Mouse (Mus musculus) embryonic facial prominence, embryonic 10.5 days (tissue): ENCODE results near the gene BC016579. TPM values are rescaled to one million over a fixed set of nuclear protein-coding genes. Genes with fewer than 3 reads are reported as not detected.

Source experiments
- DNase-seq: peaks from one replicate; pipeline ENCODE4 v3.0.0-alpha.2; 2017; ENCODE audit warnings: low spot score
- H3K27ac ChIP-seq: fragments of 300-500 bp; sonication (generic); replicated peaks from 2 replicates; pipeline ENCODE4 v1.5.1; 2016; ENCODE audit warnings: mild to moderate bottlenecking
- H3K27me3 ChIP-seq: fragments of 300-500 bp; sonication (generic); replicated peaks from 2 replicates; pipeline ENCODE4 v1.6.1; 2016; ENCODE audit warnings: low read depth, mild to moderate bottlenecking; ENCODE audit not compliant: poor library complexity, severe bottlenecking
- H3K36me3 ChIP-seq: fragments of 300-500 bp; sonication (generic); replicated peaks from 2 replicates; pipeline ENCODE4 v1.6.1; 2016; ENCODE audit warnings: mild to moderate bottlenecking, moderate library complexity
- H3K4me1 ChIP-seq: fragments of 300-500 bp; sonication (generic); 2 replicates; pipeline ENCODE4 v1.6.1; 2016
- H3K4me3 ChIP-seq: fragments of 300-500 bp; sonication (generic); 2 replicates; pipeline ENCODE4 v1.5.1; 2016; ENCODE audit warnings: mild to moderate bottlenecking, moderate library complexity
- H3K9me3 ChIP-seq: fragments of 300-500 bp; sonication (generic); 2 replicates; pipeline ENCODE4 v1.6.1; 2016; ENCODE audit warnings: mild to moderate bottlenecking
- WGBS: fragments of 180-500 bp; shearing (Covaris S2); methylation state at CpG from one replicate; pipeline ENCODE4 v1.1.7; 2016; 5-methylcytosine and 5-hydroxymethylcytosine counted together
- polyA plus RNA-seq: library from polyadenylated mRNA; unstranded; fragments of >200 nt; fragmentation: Nextera tagmentation; extraction: Ambion mirVana; gene quantifications from 2 replicates; pipeline ENCODE4 v1.2.1, GENCODE M21; 2016

The BC016579 gene
- polyA plus RNA-seq, 1 experiment from 2014 or later: 0.09 TPM

DNA sequence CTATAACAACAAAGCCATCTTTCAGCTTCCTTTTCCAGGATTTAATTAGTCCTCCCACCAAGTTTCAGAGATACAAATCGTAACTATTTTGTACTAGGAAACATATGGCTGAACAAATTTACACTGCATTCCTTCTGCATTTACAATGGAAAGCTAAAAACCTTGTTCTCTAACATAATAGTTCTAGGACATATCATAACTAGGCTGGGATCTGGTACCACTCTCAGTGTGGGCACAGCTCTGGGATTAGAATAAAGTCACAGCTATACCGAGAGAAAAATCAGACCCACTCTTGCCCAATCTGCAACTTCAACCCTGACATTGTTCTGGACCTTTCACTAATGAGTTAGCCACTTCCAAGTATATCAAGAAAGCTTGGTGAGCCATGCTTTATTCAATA, 18.0 kb downstream of the BC016579 start:
- Histone ChIP-seq H3K27me3 (no peaks in the 10 kb centered on the region), H3K9me3 (no peaks in the 10 kb centered on the region), H3K4me3 (no peak overlapping the region), H3K27ac (no peak overlapping the region), H3K36me3 (no peaks in the 10 kb centered on the region), H3K4me1 (no peaks in the 10 kb centered on the region)
- no peak for DNase-seq
- 82% methylated on average over 2 of the region's 2 CpGs for WGBS

DNA sequence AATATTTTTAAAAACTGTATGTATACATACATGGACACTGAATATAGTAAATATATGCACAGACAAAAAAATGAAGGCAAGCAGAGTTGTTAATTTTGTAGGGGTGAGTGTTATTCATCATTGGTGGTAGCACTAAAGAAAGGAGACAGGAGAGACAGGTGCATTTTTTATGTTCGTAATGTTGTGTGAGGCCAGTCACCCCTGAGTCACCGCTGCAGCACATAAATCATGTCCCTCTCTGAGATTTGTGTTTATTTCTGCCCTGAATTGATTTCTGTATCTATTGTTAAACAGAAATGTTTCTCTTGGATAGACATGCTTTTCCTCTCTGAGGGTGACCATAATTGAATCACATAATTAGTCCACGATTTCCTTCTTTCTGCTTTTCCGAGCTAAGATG, 21.4 kb downstream of the BC016579 start:
- 87% methylated on average over 4 of the region's 4 CpGs for WGBS
- Histone ChIP-seq H3K27ac (no peak overlapping the region), H3K4me1 (no peaks in the 10 kb centered on the region), H3K36me3 (no peaks in the 10 kb centered on the region), H3K4me3 (no peak overlapping the region), H3K27me3 (no peaks in the 10 kb centered on the region), H3K9me3 (no peaks in the 10 kb centered on the region)
- DNase-seq: no peak

DNA sequence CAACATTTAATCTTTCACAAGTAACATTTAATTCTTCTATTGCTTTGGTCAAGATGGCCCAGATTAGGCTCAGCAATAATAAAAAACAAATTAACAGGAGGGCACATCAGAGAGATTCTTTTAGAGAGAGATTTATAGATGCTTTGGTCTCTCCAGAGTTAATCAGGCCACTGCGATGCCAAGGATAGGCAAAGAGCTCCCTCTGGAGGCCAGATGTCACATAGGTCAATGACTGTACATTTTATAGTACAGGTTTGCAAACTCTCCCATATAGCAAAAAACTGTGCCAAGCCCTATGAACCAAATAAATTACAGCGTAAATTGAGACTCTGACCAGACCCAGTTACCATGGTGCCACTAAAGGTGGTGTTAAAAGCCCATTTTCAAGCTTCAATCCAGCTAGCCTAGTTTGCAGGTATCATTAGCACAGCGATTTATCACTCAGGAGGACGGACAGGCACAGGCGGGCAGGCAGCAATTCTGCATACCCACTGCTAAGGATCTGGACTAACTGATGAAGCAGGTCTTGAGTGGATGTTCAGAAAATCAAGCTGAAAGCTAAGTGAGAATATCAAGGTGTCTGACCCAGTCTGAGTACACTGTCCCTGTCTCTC, 23.4 kb downstream of the BC016579 start:
- Histone ChIP-seq H3K9me3 (no peaks in the 10 kb centered on the region), H3K27ac (no peak overlapping the region), H3K27me3 (no peaks in the 10 kb centered on the region), H3K4me1 (no peaks in the 10 kb centered on the region), H3K36me3 (no peaks in the 10 kb centered on the region), H3K4me3 (no peak overlapping the region)
- 62% methylated on average over 5 of the region's 5 CpGs for WGBS
- DNase-seq: peak; percentile 63

DNA sequence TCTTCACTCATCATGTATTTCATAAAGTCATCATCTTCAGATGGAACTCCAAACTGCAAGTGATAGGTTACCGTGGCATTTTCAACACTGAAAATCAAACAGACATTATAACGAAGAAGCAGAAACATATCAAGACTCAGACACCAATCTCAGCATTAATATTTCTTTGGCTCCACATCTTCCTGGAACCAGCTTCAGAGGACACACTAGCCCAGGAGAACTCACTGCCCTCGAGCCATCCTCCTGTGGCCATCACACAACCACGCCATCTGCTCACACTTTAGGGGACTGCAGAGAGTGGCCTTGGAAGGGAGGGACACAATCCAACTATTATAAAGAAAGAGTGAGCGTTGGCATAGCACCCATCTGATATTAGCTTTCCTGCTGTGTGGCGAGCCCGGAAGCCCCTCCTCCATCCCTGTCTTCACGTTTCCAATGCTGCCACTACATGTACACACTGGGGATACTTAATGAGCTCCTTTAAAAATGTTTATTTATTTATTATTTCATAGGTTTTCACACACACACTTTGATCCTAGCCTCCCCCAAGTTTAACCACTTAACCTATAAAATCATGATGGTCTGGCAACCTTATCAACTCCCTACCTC, 24.3 kb downstream of the BC016579 start:
- DNase-seq: no peak
- H3K4me1 ChIP-seq: no peaks in the 10 kb centered on the region
- WGBS: 82% methylated on average over 8 of the region's 8 CpGs
- no peaks in the 10 kb centered on the region for H3K27me3 ChIP-seq
- H3K9me3 ChIP-seq: no peaks in the 10 kb centered on the region
- H3K27ac ChIP-seq: no peak overlapping the region
- H3K36me3 ChIP-seq: no peaks in the 10 kb centered on the region
- no peak overlapping the region for H3K4me3 ChIP-seq

DNA sequence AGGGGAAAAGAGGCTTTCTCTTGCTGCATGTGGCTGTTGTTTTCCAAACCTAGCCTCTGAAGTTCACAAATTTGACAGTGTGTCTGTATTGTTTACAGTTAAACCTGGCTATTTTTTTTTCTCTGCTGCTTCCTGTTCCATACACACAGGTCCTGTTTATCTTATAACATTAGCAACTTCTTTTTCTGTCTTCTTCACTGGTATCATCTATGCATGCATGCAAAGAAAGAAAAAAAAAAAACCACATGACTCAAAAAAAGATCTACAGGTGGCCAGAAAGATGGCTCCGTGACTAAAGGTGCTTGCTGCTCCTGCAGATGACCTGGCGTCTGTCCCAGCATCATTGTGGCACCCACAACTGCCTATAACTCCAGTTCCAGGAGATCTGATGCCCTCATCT, 28.5 kb downstream of the BC016579 start:
- Histone ChIP-seq H3K27me3 (no peaks in the 10 kb centered on the region), H3K4me1 (no peaks in the 10 kb centered on the region), H3K27ac (no peak overlapping the region), H3K9me3 (no peaks in the 10 kb centered on the region), H3K4me3 (no peak overlapping the region), H3K36me3 (no peaks in the 10 kb centered on the region)
- 83% methylated on average over 2 of the region's 2 CpGs for WGBS
- no peak for DNase-seq

DNA sequence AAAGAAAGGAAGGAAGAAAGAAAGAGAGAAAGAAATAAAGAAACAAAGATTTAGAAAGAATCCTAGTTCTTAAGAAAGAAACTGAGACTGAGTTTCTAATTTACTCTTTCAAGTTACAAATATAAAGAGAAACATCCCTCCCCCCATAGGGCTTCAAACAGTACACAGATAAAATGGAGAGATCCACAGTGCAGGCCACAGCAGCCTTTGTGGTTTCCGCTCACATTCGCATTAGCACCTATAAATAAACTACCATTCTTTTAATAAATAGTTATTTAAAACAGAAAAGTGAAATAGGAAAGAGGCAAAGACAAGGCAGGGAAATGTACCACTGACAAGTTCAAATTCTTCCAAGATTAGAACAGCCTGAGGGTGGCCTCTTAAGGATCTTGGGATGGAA, 29.1 kb downstream of the BC016579 start:
- no peak overlapping the region for H3K4me3 ChIP-seq
- 92% methylated on average over 2 of the region's 2 CpGs for WGBS
- no peak overlapping the region for H3K27ac ChIP-seq
- no peaks in the 10 kb centered on the region for H3K36me3 ChIP-seq
- H3K27me3 ChIP-seq: no peaks in the 10 kb centered on the region
- no peaks in the 10 kb centered on the region for H3K4me1 ChIP-seq
- no peak for DNase-seq
- H3K9me3 ChIP-seq: no peaks in the 10 kb centered on the region

DNA sequence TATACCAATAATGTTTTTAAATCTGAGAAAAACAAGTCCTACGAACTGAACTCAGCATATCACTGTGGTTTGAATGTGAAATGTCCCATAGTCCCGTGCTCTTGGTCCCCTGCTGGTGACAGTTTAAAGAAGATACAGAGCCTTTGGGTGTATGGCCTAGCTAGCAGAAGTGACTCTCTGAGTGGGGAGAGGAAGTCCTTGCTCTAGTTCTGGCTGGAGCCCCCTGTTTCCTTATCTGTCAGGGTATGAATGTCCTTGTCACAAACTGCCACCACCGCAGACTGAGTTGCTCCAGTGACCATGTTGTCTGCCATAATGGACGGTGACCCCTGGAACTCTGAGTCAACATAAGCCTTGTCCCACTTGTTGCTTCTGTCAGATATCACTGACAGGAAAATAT, 30.6 kb downstream of the BC016579 start:
- DNase-seq: no peak
- Histone ChIP-seq H3K36me3 (no peaks in the 10 kb centered on the region), H3K4me3 (no peak overlapping the region)

DNA sequence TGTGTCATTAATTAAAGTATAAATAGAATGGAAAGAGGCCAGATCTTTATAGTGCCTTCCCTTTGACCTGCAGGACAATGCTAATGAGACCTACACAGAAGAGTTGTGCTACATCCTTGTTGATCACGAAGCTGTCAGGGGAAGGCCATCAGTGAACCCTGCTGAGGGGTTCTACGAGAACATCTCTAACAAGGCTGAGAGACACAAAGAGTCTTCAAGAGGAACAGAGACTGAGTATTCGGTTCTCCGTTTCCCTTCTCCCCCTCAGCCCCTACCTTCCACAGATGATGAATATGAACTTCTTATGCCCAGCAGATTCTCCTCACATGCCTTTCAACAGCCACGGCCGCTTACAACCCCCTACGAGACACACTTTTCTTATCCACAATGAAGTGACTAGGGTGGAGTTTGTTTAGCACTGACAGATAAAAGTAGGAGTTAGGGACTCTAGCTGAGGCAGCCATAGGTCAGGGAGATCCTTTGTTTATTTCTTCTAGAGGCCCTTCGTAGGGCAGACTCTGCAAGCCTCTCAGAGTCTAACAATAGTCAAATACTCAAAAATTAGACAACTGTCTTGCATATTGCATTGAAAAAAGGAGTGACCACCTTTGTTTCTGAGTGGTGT, 34.0 kb downstream of the BC016579 start:
- Histone ChIP-seq H3K4me1 (no peaks in the 10 kb centered on the region), H3K36me3 (no peaks in the 10 kb centered on the region), H3K4me3 (no peak overlapping the region), H3K27ac (no peak overlapping the region), H3K9me3 (no peaks in the 10 kb centered on the region), H3K27me3 (no peaks in the 10 kb centered on the region)
- 85% methylated on average over 8 of the region's 8 CpGs for WGBS
- no peak for DNase-seq

More for the DNA sequence above, 30.6 kb downstream of the BC016579 start:
- Histone ChIP-seq H3K4me1 (no peaks in the 10 kb centered on the region), H3K27me3 (no peaks in the 10 kb centered on the region), H3K9me3 (no peaks in the 10 kb centered on the region), H3K27ac (no peak overlapping the region)
- 91% methylated on average over 4 of the region's 4 CpGs for whole genome bisulfite sequencing

DNA sequence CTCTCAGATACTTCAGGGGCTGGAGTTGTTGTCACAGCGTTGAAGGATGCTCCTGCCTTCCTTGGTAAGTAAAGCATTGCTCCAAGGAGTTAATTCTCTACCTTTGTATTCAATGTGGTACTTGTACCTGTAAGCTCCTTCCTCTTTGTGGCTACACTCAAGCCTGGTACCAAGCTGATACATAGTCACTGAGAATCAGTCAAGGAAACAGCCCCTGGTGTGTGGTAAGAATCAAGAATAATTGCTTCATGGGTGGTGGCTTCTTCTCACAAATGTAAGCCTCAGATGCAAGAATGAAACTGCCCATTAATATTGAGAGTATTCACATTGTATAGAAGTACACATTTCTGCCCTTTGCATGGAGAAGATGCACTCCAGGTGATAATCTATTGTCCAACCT, 37.9 kb downstream of the BC016579 start:
- no peak overlapping the region for H3K4me3 ChIP-seq
- no peak for DNase-seq
- H3K27ac ChIP-seq: no peak overlapping the region
- no peaks in the 10 kb centered on the region for H3K9me3 ChIP-seq
- H3K36me3 ChIP-seq: no peaks in the 10 kb centered on the region
- no peaks in the 10 kb centered on the region for H3K4me1 ChIP-seq
- no peaks in the 10 kb centered on the region for H3K27me3 ChIP-seq
- WGBS: 88% methylated on average over 1 of the region's 1 CpGs

DNA sequence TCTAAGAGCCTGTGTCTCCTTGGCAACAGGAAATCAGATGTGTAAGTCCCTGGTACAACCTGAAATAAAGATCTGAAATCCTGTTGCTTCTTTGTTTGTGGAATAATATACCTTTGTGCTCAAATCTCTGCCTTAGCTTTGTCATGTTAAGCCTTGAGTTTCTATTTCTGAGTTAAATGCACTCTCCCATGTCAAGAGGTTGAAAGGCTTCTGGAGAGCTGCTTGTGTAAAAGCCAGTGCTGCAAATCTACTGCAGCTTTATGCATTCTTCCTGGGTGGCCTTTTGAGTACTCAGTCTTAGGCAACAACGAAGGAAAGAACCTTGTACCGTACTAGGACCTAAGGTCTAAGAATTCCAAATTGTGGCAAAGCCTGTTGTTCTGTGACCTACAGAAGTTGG, 40.6 kb downstream of the BC016579 start:
- H3K4me3 ChIP-seq: no peak overlapping the region

DNA sequence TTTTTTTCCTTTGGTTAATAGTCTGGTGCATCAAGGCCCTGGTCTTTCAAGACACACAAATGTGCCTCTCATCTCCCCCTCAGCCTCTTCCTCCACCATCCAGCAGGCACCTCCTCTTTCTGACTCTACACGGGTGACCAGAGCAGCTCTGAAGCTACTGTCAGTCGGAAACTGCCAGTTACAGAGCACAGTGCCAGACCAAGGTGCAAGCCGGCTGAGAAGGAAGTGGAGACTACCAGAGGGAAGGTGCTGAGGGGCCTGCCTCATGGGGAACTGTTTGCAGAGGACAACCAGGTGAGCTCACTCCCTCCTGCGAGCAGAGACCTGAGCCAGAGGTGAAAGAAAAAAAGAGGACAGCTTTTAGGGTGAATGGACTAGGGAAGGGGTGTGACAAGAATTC, 43.6 kb downstream of the BC016579 start, which contains the start of gene Gcsam:
Gcsam (plus strand) TSS at position 114 of the 400 bp plus-strand sequence.
- no peaks in the 10 kb centered on the region for H3K27me3 ChIP-seq
- H3K27ac ChIP-seq: no peak within 1 kb of the TSS
- no peak for DNase-seq
- no peaks in the 10 kb centered on the region for H3K9me3 ChIP-seq
- no peaks in the 10 kb centered on the region for H3K36me3 ChIP-seq
- no peaks in the 10 kb centered on the region for H3K4me1 ChIP-seq
- no peak within 1 kb of the TSS for H3K4me3 ChIP-seq
- WGBS: 73% methylated on average over 4 of the region's 4 CpGs

More for the DNA sequence above, 40.6 kb downstream of the BC016579 start:
- H3K4me1 ChIP-seq: no peaks in the 10 kb centered on the region
- no peaks in the 10 kb centered on the region for H3K9me3 ChIP-seq
- H3K27me3 ChIP-seq: no peaks in the 10 kb centered on the region
- H3K36me3 ChIP-seq: no peaks in the 10 kb centered on the region
- H3K27ac ChIP-seq: no peak overlapping the region
- DNase-seq: no peak
- WGBS: 76% methylated on average over 2 of the region's 2 CpGs

DNA sequence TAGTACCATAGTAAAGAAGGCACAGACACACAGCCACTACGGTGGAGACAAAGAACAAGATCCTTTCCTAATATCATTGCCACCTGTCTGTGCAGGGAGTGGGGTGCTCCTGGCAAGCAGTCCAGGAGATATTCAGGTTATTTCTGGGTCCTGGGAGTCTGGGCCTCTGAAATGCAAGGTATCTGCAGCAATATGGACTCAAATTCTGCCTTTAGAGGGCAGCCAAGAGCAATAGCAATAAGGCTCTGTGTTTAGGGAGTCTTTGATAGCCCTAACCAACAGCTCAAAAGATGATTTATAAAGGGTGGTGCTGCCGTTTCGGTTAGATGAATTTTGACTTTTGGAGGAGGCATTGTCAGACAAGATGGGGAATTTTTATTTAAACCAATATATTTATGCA, 44.6 kb downstream of the BC016579 start:
- H3K36me3 ChIP-seq: no peaks in the 10 kb centered on the region
- no peaks in the 10 kb centered on the region for H3K27me3 ChIP-seq
- no peak overlapping the region for H3K27ac ChIP-seq
- WGBS: 82% methylated on average over 3 of the region's 3 CpGs
- DNase-seq: no peak
- H3K4me1 ChIP-seq: no peaks in the 10 kb centered on the region
- no peak overlapping the region for H3K4me3 ChIP-seq
- no peaks in the 10 kb centered on the region for H3K9me3 ChIP-seq

DNA sequence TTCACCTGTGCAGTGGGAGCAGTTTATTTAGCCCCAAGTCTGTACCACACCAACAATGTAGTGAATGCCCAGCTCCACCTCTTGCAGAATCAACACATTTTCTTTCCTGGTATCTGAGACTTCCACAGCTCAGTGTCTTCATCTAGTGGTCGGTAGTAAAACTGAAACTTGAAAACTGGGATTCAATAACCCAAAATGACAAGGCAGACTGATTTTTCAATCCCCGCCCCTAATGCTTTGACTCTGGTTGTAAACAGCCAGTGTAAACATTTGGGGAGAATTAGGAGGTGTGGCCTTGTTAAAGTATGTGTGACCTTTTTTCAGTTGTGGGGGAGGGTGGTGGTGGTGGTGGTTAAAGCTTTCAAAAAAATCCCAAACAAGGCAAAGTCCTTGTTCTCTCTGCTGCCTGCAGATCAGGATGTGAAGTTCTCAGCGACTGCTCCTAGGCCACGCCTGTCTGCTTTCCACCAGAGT, 45.4 kb downstream of the BC016579 start:
- DNase-seq: no peak
- no peaks in the 10 kb centered on the region for H3K9me3 ChIP-seq
- H3K4me3 ChIP-seq: no peak overlapping the region
- no peaks in the 10 kb centered on the region for H3K4me1 ChIP-seq
- H3K27me3 ChIP-seq: no peaks in the 10 kb centered on the region
- H3K27ac ChIP-seq: no peak overlapping the region
- 47% methylated on average over 4 of the region's 4 CpGs for WGBS
- no peaks in the 10 kb centered on the region for H3K36me3 ChIP-seq
